Mouse (Mus musculus): ENCODE measurements around the gene Nupl2.

The Nupl2 gene

GRCm38 (mm10) chr5:24213861-24214546 is 49.2 kb downstream of the Nupl2 start:
- peak; percentile 30 for DNase-seq

GRCm38 (mm10) chr5:24214547-24214878 is 49.8 kb downstream of the Nupl2 start:
- DNase-seq = no peak

GRCm38 (mm10) chr5:24214900-24215299 is 50.1 kb downstream of the Nupl2 start:
- DNase-seq = no peak

Data from lung, postnatal 36 days (tissue).